ENCODE assay signal across 22 mouse cellular contexts in the genomic region with DNA sequence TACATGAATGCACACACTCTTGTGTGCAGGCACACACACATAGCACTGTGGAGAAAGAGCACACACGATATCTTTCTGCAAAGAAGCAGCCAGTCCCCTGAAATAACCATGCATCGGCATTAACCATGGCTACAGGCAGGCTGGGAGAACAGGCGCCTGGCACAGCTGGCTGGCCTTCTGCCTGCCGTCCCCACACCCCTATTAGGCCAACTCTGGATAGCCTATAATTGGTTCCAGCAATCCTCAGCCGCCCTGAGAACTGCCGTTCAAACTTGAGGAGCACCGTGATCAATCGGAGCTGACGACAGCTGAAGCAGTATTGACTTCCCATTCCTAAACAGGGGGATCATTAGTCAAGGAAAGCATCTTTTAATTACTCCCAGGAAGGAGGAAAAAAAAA.
DNase-seq lines count a peak whose midpoint lies in the region; ATAC-seq lines count a peak whose summit lies in the region.
"Had no signal": no experiment of that assay in that cellular context is flagged by ENCODE, and none has a peak within 500 bp of the region (broad histone marks: within the 10 kb centered on the region; RNA-seq: fewer than 3 reads in every experiment).

No protein-coding gene starts in this region.

- ATAC-seq in midbrain, embryonic 14.5 days (ENCODE audit: low FRiP score, low TSS enrichment): no peak
- ATAC-seq in midbrain, embryonic 11.5 days (ENCODE audit: low FRiP score): no peak
- ATAC-seq in embryonic facial prominence, embryonic 14.5 days (ENCODE audit: low read depth): peak; percentile 38; the same call in 1 of the 2 replicates
- no peak for ATAC-seq in erythroid progenitor cell, adult 5-6 weeks (replicated peaks; ENCODE audit: low FRiP score, poor library complexity, severe bottlenecking)
- ATAC-seq: inflammation-experienced regulatory T-cells, adult 6 months had no signal

- no peak overlapping the region for H3K9ac ChIP-seq in midbrain, embryonic 14.5 days (replicated peaks; ENCODE audit: low read length)
- no peak overlapping the region for H3K9ac ChIP-seq in midbrain, embryonic 11.5 days (ENCODE audit: low read length)
- H3K9ac ChIP-seq in embryonic facial prominence, embryonic 14.5 days (ENCODE audit: low read depth, low read length): no peak overlapping the region
- H3K9ac ChIP-seq: limb, embryonic 12.5 days; liver, embryonic 14.5 days; lung, embryonic 15.5 days had no signal

- DNase-seq in heart, postnatal 14 days: peak; percentile 12 to 16
- no peak for DNase-seq in heart, postnatal 4 days
- DNase-seq in midbrain, embryonic 14.5 days: peak; percentile 41
- no peak for DNase-seq in midbrain, embryonic 11.5 days (ENCODE audit: low spot score, missing footprints)
- DNase-seq in embryonic facial prominence, embryonic 14.5 days (ENCODE audit: low spot score): peak; percentile 81
- peak; percentile 21 for DNase-seq in retina, postnatal 1 day
- no peak for DNase-seq in cerebellum, adult 18-20 months
- DNase-seq: gastrocnemius, postnatal 36 days; kidney, adult 9 months; kidney, postnatal 36 days; layer of hippocampus, adult 9-11 months; lung, postnatal 4 days; right cerebral cortex, postnatal 14 days; spleen, adult 18-20 months; thymus, postnatal 4 days had no signal

- no peaks in the 10 kb centered on the region for H3K27me3 ChIP-seq in midbrain, embryonic 14.5 days (ENCODE audit: control insufficient read depth, insufficient read depth, low read length)
- no peaks in the 10 kb centered on the region for H3K27me3 ChIP-seq in midbrain, embryonic 11.5 days (ENCODE audit: control insufficient read depth, insufficient read depth, low read length)
- H3K27me3 ChIP-seq in embryonic facial prominence, embryonic 14.5 days (replicated peaks; ENCODE audit: control insufficient read depth, insufficient read depth, low read length): no peaks in the 10 kb centered on the region
- H3K27me3 ChIP-seq: lung, embryonic 15.5 days had no signal

- 56% methylated on average over 9 of the region's 9 CpGs for WGBS in midbrain, embryonic 14.5 days
- WGBS in midbrain, embryonic 11.5 days: 75% methylated on average over 9 of the region's 9 CpGs
- whole genome bisulfite sequencing in embryonic facial prominence, embryonic 14.5 days: 26% methylated on average over 9 of the region's 9 CpGs

- H3K4me3 ChIP-seq in midbrain, embryonic 14.5 days (replicated peaks; ENCODE audit: low read depth, low read length): no peak overlapping the region
- H3K4me3 ChIP-seq in midbrain, embryonic 11.5 days (ENCODE audit: low read depth, low read length): no peak overlapping the region
- no peak overlapping the region for H3K4me3 ChIP-seq in embryonic facial prominence, embryonic 14.5 days (ENCODE audit: low read depth, low read length)
- H3K4me3 ChIP-seq: heart, embryonic 10.5 days; limb, embryonic 12.5 days; lung, embryonic 15.5 days; myocyte had no signal

- H3K4me2 ChIP-seq in midbrain, embryonic 14.5 days (ENCODE audit: low read length): no peak overlapping the region
- H3K4me2 ChIP-seq in midbrain, embryonic 11.5 days: no peak overlapping the region
- H3K4me2 ChIP-seq in embryonic facial prominence, embryonic 14.5 days (ENCODE audit: low read depth, low read length): no peak overlapping the region
- H3K4me2 ChIP-seq: limb, embryonic 12.5 days; lung, embryonic 15.5 days had no signal

- H3K4me1 ChIP-seq in midbrain, embryonic 14.5 days (ENCODE audit: control insufficient read depth, insufficient read depth, low read length): peaks cover 35% of the 10 kb centered on the region
- peaks cover 17% of the 10 kb centered on the region for H3K4me1 ChIP-seq in midbrain, embryonic 11.5 days (ENCODE audit: control insufficient read depth, insufficient read depth, low read length)
- H3K4me1 ChIP-seq in embryonic facial prominence, embryonic 14.5 days (ENCODE audit: control insufficient read depth, insufficient read depth, low read length): peaks cover 24% of the 10 kb centered on the region
- H3K4me1 ChIP-seq: heart, embryonic 10.5 days had no signal

- intact Hi-C loops in heart, postnatal 14 days (cut with DNase I): no loop called here

- H3K36me3 ChIP-seq in midbrain, embryonic 14.5 days (ENCODE audit: control insufficient read depth, insufficient read depth, low read length): peaks cover 31% of the 10 kb centered on the region
- 0 out of 2 replicates have a peak, but pooled peaks cover 3% of the 10 kb centered on the region for H3K36me3 ChIP-seq in midbrain, embryonic 11.5 days (ENCODE audit: control insufficient read depth, insufficient read depth, low read length)
- peaks cover 19% of the 10 kb centered on the region; the same call in 1 of the 2 replicates for H3K36me3 ChIP-seq in embryonic facial prominence, embryonic 14.5 days (ENCODE audit: control insufficient read depth, insufficient read depth, low read length)
- H3K36me3 ChIP-seq: lung, embryonic 15.5 days had no signal

- H3K9me3 ChIP-seq in midbrain, embryonic 14.5 days (ENCODE audit: control insufficient read depth, low read length): no peaks in the 10 kb centered on the region
- no peaks in the 10 kb centered on the region for H3K9me3 ChIP-seq in midbrain, embryonic 11.5 days (ENCODE audit: control insufficient read depth, low read length)
- no peaks in the 10 kb centered on the region for H3K9me3 ChIP-seq in embryonic facial prominence, embryonic 14.5 days (ENCODE audit: control insufficient read depth, low read length)
- H3K9me3 ChIP-seq: heart, embryonic 10.5 days; lung, embryonic 15.5 days had no signal

- no peak overlapping the region for H3K27ac ChIP-seq in midbrain, embryonic 14.5 days (replicated peaks; ENCODE audit: low read depth, low read length)
- H3K27ac ChIP-seq in midbrain, embryonic 11.5 days (ENCODE audit: low read depth, low read length): no peak overlapping the region
- 0 out of 2 replicates have a peak overlapping the region, but pooled peaks have one; percentile 3 for H3K27ac ChIP-seq in embryonic facial prominence, embryonic 14.5 days (replicated peaks; ENCODE audit: low read depth, low read length)
- H3K27ac ChIP-seq: heart, embryonic 10.5 days; limb, embryonic 12.5 days; liver, embryonic 14.5 days; lung, embryonic 15.5 days had no signal

Comparison
In these comparisons a context has a peak if more than half of its experiments do, and no peak if none do; other contexts are left out.
1. DNase-seq: peak in heart, postnatal 14 days (2 of 2), midbrain, embryonic 14.5 days (single experiment), embryonic facial prominence, embryonic 14.5 days (single experiment) and retina, postnatal 1 day (single experiment); none in heart, postnatal 4 days (single experiment), midbrain, embryonic 11.5 days (single experiment) and cerebellum, adult 18-20 months (0 of 2).